Mouse (Mus musculus): ENCODE data around the gene Tnfrsf21.

GRCm38 (mm10) chr17:43116748-43117147, 100.4 kb downstream of the Tnfrsf21 start:
- TF ChIP-seq CTCF (conservative IDR thresholded peaks at IDR 0.05; ENCODE audit: insufficient read depth, insufficient read length, low read depth, low read length): no peak
- no peak for TF ChIP-seq POLR2A (IDR thresholded peaks at IDR 0.05; ENCODE audit: low read depth, low read length)
